Mouse (Mus musculus) embryonic facial prominence, embryonic 11.5 days (tissue): ENCODE measurements around the gene Rgs19. TPM values are rescaled to one million over a fixed set of nuclear protein-coding genes. Genes with fewer than 3 reads are reported as not detected.

Source experiments
- ATAC-seq: fragments of 200-750 bp; cut with Nextera tagmentation; replicated peaks from 2 replicates; pipeline ENCODE4 v1.8.0; 2017; ENCODE audit warnings: low read depth; ENCODE audit not compliant: insufficient number of reproducible peaks, low FRiP score, low TSS enrichment
- DNase-seq: peaks from one replicate; pipeline ENCODE4 v3.0.0-alpha.2; 2015; ENCODE audit warnings: low spot score
- H3K27ac ChIP-seq: fragments of 300-500 bp; sonication (generic); replicated peaks from 2 replicates; pipeline ENCODE4 v1.5.1; 2014; ENCODE audit warnings: mild to moderate bottlenecking, low read depth, low read length, control low read depth
- H3K27me3 ChIP-seq: fragments of 300-500 bp; sonication (generic); 2 replicates; pipeline ENCODE4 v1.6.1; 2014; ENCODE audit warnings: mild to moderate bottlenecking, low read length, moderate library complexity, mixed read lengths; ENCODE audit not compliant: control insufficient read depth, insufficient read depth
- H3K36me3 ChIP-seq: fragments of 300-500 bp; sonication (generic); replicated peaks from 2 replicates; pipeline ENCODE4 v1.6.1; 2014; ENCODE audit warnings: low read depth, mild to moderate bottlenecking, low read length, moderate library complexity, mixed read lengths; ENCODE audit not compliant: control insufficient read depth, insufficient read depth
- H3K4me1 ChIP-seq: fragments of 300-500 bp; sonication (generic); 2 replicates; pipeline ENCODE4 v1.6.1; 2014; ENCODE audit warnings: low read length, mixed read lengths; ENCODE audit not compliant: control insufficient read depth, insufficient read depth
- H3K4me2 ChIP-seq: fragments of 300-500 bp; sonication (generic); 2 replicates; pipeline ENCODE4 v1.6.1; 2014; ENCODE audit warnings: low read depth, mild to moderate bottlenecking, control low read depth, low read length, moderate library complexity
- H3K4me3 ChIP-seq: fragments of 300-500 bp; sonication (generic); 2 replicates; pipeline ENCODE4 v1.5.1; 2014; ENCODE audit warnings: low read depth, low read length, control low read depth
- H3K9ac ChIP-seq: fragments of 300-500 bp; sonication (generic); replicated peaks from 2 replicates; pipeline ENCODE4 v1.6.1; 2014; ENCODE audit warnings: mild to moderate bottlenecking, control low read depth, low read length
- H3K9me3 ChIP-seq: fragments of 300-500 bp; sonication (generic); replicated peaks from 2 replicates; pipeline ENCODE4 v1.6.1; 2016; ENCODE audit warnings: mild to moderate bottlenecking, low read length, inconsistent platforms, mixed read lengths; ENCODE audit not compliant: control insufficient read depth
- WGBS: fragments of 180-500 bp; shearing (Covaris S2); extraction: QIAGEN DNeasy Blood & Tissue Kit; methylation state at CpG from one replicate; pipeline ENCODE4 v1.1.7; 2014; 5-methylcytosine and 5-hydroxymethylcytosine counted together
- polyA plus RNA-seq: library from polyadenylated mRNA; unstranded; fragments of >200 nt; fragmentation: Nextera tagmentation; extraction: Ambion mirVana; gene quantifications from 2 replicates; pipeline ENCODE4 v1.2.1, GENCODE M21; 2014

Rgs19 gene
- polyA plus RNA-seq, 1 experiment from 2014 or later, result 74.3 TPM

DNA sequence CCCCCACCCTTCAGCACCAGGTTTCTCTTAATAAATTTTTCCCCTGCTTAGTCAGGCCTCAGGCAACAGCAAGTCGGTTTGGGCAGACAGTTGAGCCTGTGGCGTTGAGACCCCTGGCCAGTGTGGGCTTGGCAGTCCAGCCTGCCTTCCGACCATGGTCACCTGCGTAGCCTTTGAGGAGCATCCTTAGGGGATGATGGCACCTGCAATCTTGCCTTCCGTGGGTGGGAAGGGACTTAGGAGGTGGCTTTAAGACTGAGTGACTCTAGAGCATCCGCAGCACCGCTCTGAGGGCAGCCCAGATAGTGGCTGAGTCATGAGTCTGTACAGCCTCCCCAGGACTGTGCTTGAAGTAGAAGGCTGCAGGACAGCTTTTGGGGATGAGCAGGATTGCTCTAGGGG, 13.1 kb downstream of the Rgs19 start:
- no peaks in the 10 kb centered on the region; the same call in 1 of the 2 replicates for H3K36me3 ChIP-seq
- 11% methylated on average over 7 of the region's 7 CpGs for WGBS
- DNase-seq (no peak), ATAC-seq (peak; percentile 5; the same call in 1 of the 2 replicates)
- no peaks in the 10 kb centered on the region for H3K4me1 ChIP-seq
- no peaks in the 10 kb centered on the region for H3K27me3 ChIP-seq
- no peaks in the 10 kb centered on the region for H3K9me3 ChIP-seq
- H3K27ac ChIP-seq, result no peak overlapping the region
- peak overlapping the region; percentile 62 for H3K4me3 ChIP-seq
- peak overlapping the region; percentile 91 for H3K4me2 ChIP-seq
- peak overlapping the region; percentile 87 for H3K9ac ChIP-seq

DNA sequence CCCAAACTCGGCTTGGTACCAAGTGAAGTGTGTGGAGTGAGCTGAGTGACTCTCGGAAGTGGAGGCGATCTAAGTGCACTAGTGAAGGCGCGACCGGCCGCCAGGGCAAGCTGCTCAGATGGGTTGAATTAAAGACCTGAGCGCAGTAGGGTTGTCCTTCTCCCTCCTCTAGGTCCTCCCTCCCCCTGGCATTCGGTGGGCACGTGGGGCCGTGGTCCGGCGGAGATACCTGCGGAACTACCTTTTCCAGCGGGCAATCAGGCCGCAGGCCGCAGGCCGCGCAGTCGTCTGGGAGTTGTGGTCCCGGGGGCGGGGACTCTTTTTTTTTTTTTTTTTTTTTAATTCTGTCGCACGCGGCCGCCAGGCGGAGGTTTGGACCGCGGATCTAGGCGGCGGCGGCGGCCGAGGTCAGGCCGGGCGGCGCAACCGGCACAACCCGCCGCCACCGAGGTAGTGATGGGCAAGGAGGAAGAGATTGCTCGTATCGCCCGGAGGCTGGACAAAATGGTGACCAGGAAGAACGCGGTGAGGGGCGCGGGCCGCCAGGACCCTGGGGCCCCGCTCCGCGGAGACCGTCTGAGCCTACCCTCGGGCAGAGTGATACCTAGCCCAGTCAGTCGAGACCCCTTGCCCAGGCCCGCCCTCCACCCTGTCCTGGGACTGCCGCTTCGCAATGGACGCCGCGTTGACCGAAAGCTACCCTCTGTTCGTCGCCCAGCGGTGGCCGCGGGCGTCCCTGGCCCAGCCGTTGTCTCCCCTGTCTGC, 13.6 kb downstream of the Rgs19 start, which contains the start of gene Tcea2:
Gene Tcea2, plus strand, starts transcription at position 360 of the 765 bp plus-strand sequence.
- peak within 1 kb of the TSS; percentile 44; the same call in 1 of the 2 replicates for H3K27ac ChIP-seq
- peak; percentile 46 for ATAC-seq

GRCm38 (mm10) chr2:181678780-181679179, 15.0 kb downstream of the Rgs19 start:
- Histone ChIP-seq H3K36me3 (no peaks in the 10 kb centered on the region), H3K27ac (no peak overlapping the region), H3K4me2 (no peak overlapping the region), H3K9me3 (no peaks in the 10 kb centered on the region), H3K4me3 (no peak overlapping the region), H3K4me1 (no peaks in the 10 kb centered on the region; the same call in 1 of the 2 replicates), H3K9ac (no peak overlapping the region), H3K27me3 (no peaks in the 10 kb centered on the region)
- 39% methylated on average over 1 of the region's 1 CpGs for WGBS
- ATAC-seq (peak; percentile 69), DNase-seq (peak; percentile 87)

More for the DNA sequence above, 13.6 kb downstream of the Rgs19 start, which contains the start of gene Tcea2:
- Histone ChIP-seq H3K4me3 (peak within 1 kb of the TSS; percentile 62), H3K4me1 (no peaks in the 10 kb centered on the region; the same call in 1 of the 2 replicates), H3K27me3 (no peaks in the 10 kb centered on the region), H3K9ac (peak within 1 kb of the TSS; percentile 87), H3K9me3 (no peaks in the 10 kb centered on the region), H3K36me3 (no peaks in the 10 kb centered on the region), H3K4me2 (peak within 1 kb of the TSS; percentile 91)
- DNase-seq, result peak; percentile 82
- WGBS, result under 1% methylated on average over 54 of the region's 69 CpGs

DNA sequence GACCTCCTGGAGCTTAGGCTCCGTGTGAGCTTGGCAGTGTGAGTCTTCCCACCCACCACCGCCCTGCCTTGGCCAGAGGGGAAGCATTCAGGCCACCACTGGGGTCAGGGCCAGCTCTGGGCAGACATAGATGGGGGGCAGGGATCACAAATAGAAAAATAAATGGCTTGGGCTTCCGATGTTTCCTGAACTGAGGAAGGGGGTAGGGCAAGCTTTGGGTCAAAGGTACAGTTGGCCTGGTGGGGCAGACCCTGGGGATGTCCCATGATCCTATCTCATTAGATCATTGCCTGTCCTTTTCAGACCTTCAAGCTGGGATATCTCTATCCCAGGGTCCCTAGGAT, 16.1 kb downstream of the Rgs19 start:
- ATAC-seq (no peak), DNase-seq (no peak)
- no peak overlapping the region for H3K9ac ChIP-seq
- no peaks in the 10 kb centered on the region for H3K36me3 ChIP-seq
- H3K4me2 ChIP-seq, result no peak overlapping the region
- no peaks in the 10 kb centered on the region for H3K9me3 ChIP-seq
- WGBS, result 58% methylated on average over 3 of the region's 3 CpGs
- no peaks in the 10 kb centered on the region; the same call in 1 of the 2 replicates for H3K4me1 ChIP-seq
- peaks cover under 1% of the 10 kb centered on the region for H3K27me3 ChIP-seq
- H3K27ac ChIP-seq, result no peak overlapping the region
- no peak overlapping the region for H3K4me3 ChIP-seq

GRCm38 (mm10) chr2:181677096-181677754, 16.6 kb downstream of the Rgs19 start:
- 57% methylated on average over 5 of the region's 5 CpGs for WGBS
- ATAC-seq, result no peak
- no peak overlapping the region for H3K4me3 ChIP-seq

DNA sequence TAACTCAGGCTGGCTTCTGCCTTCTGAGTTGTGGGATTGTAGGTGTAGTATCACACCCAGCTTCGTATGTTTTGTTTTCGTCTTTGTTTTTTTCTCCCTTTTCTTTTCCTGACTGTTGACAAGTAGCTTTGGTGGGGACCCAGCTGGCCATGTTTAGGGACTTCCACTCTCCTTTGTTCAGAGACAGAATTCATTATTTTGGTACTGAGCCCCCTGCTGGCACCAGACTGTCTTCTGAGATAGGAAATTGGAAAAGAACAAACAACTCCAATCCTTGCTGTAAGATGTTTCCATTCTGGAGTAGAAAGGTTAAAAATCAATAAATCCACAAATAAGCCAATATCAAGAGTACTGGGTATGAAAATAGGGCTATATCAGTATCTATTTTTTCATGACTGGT, 17.4 kb downstream of the Rgs19 start:
- H3K9ac ChIP-seq, result no peak overlapping the region
- 51% methylated on average over 2 of the region's 2 CpGs for WGBS
- H3K27ac ChIP-seq, result no peak overlapping the region
- peak; percentile 57 for DNase-seq
- H3K4me3 ChIP-seq, result no peak overlapping the region
- no peaks in the 10 kb centered on the region for H3K9me3 ChIP-seq
- peaks cover 14% of the 10 kb centered on the region for H3K27me3 ChIP-seq
- no peak for ATAC-seq
- H3K4me1 ChIP-seq, result no peaks in the 10 kb centered on the region; the same call in 1 of the 2 replicates
- no peak overlapping the region for H3K4me2 ChIP-seq
- H3K36me3 ChIP-seq, result no peaks in the 10 kb centered on the region

More at GRCm38 (mm10) chr2:181677096-181677754, 16.6 kb downstream of the Rgs19 start:
- H3K27me3 ChIP-seq, result peaks cover 6% of the 10 kb centered on the region
- H3K4me1 ChIP-seq, result no peaks in the 10 kb centered on the region; the same call in 1 of the 2 replicates
- no peak overlapping the region for H3K27ac ChIP-seq
- no peaks in the 10 kb centered on the region for H3K9me3 ChIP-seq
- no peaks in the 10 kb centered on the region for H3K36me3 ChIP-seq
- no peak for DNase-seq
- H3K4me2 ChIP-seq, result no peak overlapping the region
- H3K9ac ChIP-seq, result no peak overlapping the region

- Histone ChIP-seq H3K9ac (peak overlapping the region; percentile 51), H3K27ac (no peak overlapping the region), H3K36me3 (no peaks in the 10 kb centered on the region), H3K4me1 (peaks cover 2% of the 10 kb centered on the region; the same call in 1 of the 2 replicates), H3K27me3 (peaks cover 23% of the 10 kb centered on the region), H3K9me3 (no peaks in the 10 kb centered on the region), H3K4me3 (no peak overlapping the region), H3K4me2 (peak overlapping the region; percentile 38)
- DNase-seq (peak; percentile 64), ATAC-seq (no peak)
- 4% methylated on average over 14 of the region's 14 CpGs for WGBS
These were observed 18.3 kb downstream of the Rgs19 start for GRCm38 (mm10) chr2:181675454-181675853.

DNA sequence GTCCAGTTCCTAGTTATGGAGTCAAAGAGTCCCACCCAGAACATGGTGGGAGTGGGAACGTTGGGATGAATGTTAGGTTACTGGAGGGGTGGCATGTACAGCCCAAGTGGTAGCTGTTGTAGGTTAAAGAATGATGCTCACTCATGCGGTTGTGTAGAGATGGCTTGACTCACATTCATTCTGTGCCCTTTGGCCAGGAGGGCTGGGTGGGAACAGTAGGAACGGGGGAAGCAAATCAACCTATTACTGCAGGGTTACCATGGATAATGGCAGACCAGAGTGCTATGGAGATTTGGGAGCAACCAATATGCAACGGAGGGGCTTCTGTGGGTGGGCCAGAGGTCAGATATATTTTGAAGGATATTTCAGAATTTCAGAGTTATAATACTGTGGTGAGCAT, 18.8 kb downstream of the Rgs19 start:
- no peak overlapping the region for H3K27ac ChIP-seq
- whole genome bisulfite sequencing, result 83% methylated on average over 4 of the region's 4 CpGs
- no peak overlapping the region for H3K4me2 ChIP-seq
- H3K9me3 ChIP-seq, result no peaks in the 10 kb centered on the region
- H3K36me3 ChIP-seq, result no peaks in the 10 kb centered on the region
- H3K4me1 ChIP-seq, result peaks cover 2% of the 10 kb centered on the region; the same call in 1 of the 2 replicates
- ATAC-seq (no peak), DNase-seq (no peak)
- peaks cover 28% of the 10 kb centered on the region for H3K27me3 ChIP-seq
- H3K9ac ChIP-seq, result no peak overlapping the region
- no peak overlapping the region for H3K4me3 ChIP-seq
